ENCODE assay signal across 25 mouse cellular contexts in genomic region chr9:103636847-103637246, GRCm38 (mm10).
A peak's percentile ranks its signal among the peaks of the same experiment; 100 is the strongest.
DNase-seq lines count a peak whose midpoint lies in the region; TF ChIP-seq lines count a peak whose summit lies in the region.
"Had no signal": no experiment of that assay in that cellular context is flagged by ENCODE, and none has a peak within 500 bp of the region (broad histone marks: within the 10 kb centered on the region; RNA-seq: fewer than 3 reads in every experiment).

No protein-coding gene starts in this region.

- peak; percentile 29 for DNase-seq in cerebellum, adult 11-12 months
- no peak for DNase-seq in cerebellum, adult 2 months
- peak; percentile 86 for DNase-seq in heart, adult 11 months
- no peak for DNase-seq in heart, postnatal 25 days (ENCODE audit: low spot score)
- DNase-seq in heart, postnatal 4 days = peak; percentile 30
- DNase-seq in heart, adult 9 months (ENCODE audit: low spot score in 2 of 2) = no peak
- DNase-seq in ES-CJ7 (ENCODE audit: low read depth, low spot score) = peak; percentile 14
- no peak for DNase-seq in ovary, postnatal 36 days (ENCODE audit: low spot score)
- DNase-seq: adrenal gland, postnatal 14 days; cerebellum, adult 18-20 months; gastrocnemius, postnatal 14 days; kidney, adult 18-20 months; kidney, postnatal 25 days; right cerebral cortex, postnatal 4 days; thymus, adult 18-20 months; thymus, postnatal 25 days had no signal

- no peak for TF ChIP-seq POLR2A in cerebellum, adult 2 months (IDR thresholded peaks at IDR 0.05; ENCODE audit: borderline replicate concordance, insufficient read depth, low read length)

- WGBS in cerebellum, adult 2 months = 32% methylated on average over 3 of the region's 3 CpGs

- no peak overlapping the region for H3K27ac ChIP-seq in cerebellum, adult 2 months (ENCODE audit: insufficient read depth, low read length)
- H3K27ac ChIP-seq: embryonic facial prominence, embryonic 13.5 days; forebrain, embryonic 10.5 days; hindbrain, embryonic 14.5 days; kidney, embryonic 15.5 days; limb, embryonic 13.5 days; lung, embryonic 15.5 days; neural tube, embryonic 12.5 days; stomach, postnatal 0 days had no signal

- H3K4me1 ChIP-seq in cerebellum, adult 2 months (ENCODE audit: control insufficient read depth, insufficient read depth, low read length) = peaks cover 27% of the 10 kb centered on the region
- H3K4me1 ChIP-seq: lung, embryonic 15.5 days had no signal

- intact Hi-C loops in heart, postnatal 25 days (cut with DNase I) = no loop called here

- H3K27me3 ChIP-seq in cerebellum, adult 2 months (ENCODE audit: control insufficient read depth, insufficient read depth, low read length) = no peaks in the 10 kb centered on the region
- H3K27me3 ChIP-seq: embryonic facial prominence, embryonic 13.5 days; kidney, embryonic 15.5 days; limb, embryonic 13.5 days; lung, embryonic 15.5 days; neural tube, embryonic 12.5 days had no signal

- TF ChIP-seq CTCF in cerebellum, adult 2 months (IDR thresholded peaks at IDR 0.05; ENCODE audit: borderline replicate concordance, insufficient read depth, low read depth, low read length) = no peak

- no peak overlapping the region for H3K4me3 ChIP-seq in cerebellum, adult 2 months (replicated peaks; ENCODE audit: insufficient read depth, low read depth, low read length)
- H3K4me3 ChIP-seq: embryonic facial prominence, embryonic 13.5 days; forebrain, embryonic 10.5 days; kidney, embryonic 15.5 days; limb, embryonic 13.5 days; lung, embryonic 15.5 days; myocyte; neural tube, embryonic 12.5 days had no signal

Comparison
In these comparisons a context has a peak if more than half of its experiments do, and no peak if none do; other contexts are left out.
1. DNase-seq: peak in cerebellum, adult 11-12 months (single experiment), heart, adult 11 months (single experiment), heart, postnatal 4 days (single experiment) and ES-CJ7 (single experiment); none in cerebellum, adult 2 months (0 of 2), heart, postnatal 25 days (single experiment), heart, adult 9 months (0 of 2) and ovary, postnatal 36 days (single experiment).